Mouse (Mus musculus): ENCODE data around the gene Gpr84.
"Not testable (repeated sequence)": the region's sequence is repeated elsewhere in the genome, so short reads cannot be mapped to it uniquely, and the experiment has no call there.

The Gpr84 gene

GRCm38 (mm10) chr15:103292673-103293345, 17.6 kb downstream of the Gpr84 start:
- DNase-seq (ENCODE audit: extremely low read depth, insufficient read length, low spot score) = no peak

DNA sequence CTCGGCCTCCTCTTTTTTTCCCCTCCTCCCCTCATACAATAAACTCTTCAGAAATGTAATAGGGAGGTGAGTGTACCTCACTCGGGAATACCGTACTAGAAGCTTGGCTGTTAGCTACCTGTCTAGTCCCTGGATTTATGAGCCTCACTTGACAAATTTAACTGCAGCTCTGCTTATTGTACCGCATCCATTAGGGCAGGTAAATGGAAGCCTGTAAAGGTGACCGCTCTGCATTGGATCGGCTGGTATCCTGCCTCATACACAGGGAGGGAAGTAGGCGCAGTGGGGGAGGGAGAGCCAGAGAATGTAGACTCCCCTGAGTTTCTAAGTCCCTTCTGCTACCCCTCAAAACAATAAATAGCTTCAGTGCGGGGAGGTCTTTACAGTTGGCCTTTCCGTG, 19.6 kb downstream of the Gpr84 start:
- DNase-seq (ENCODE audit: extremely low read depth, insufficient read length, low spot score) = no peak

GRCm38 (mm10) chr15:103290417-103290816, 20.0 kb downstream of the Gpr84 start:
- no peak for DNase-seq (ENCODE audit: extremely low read depth, insufficient read length, low spot score)

DNA sequence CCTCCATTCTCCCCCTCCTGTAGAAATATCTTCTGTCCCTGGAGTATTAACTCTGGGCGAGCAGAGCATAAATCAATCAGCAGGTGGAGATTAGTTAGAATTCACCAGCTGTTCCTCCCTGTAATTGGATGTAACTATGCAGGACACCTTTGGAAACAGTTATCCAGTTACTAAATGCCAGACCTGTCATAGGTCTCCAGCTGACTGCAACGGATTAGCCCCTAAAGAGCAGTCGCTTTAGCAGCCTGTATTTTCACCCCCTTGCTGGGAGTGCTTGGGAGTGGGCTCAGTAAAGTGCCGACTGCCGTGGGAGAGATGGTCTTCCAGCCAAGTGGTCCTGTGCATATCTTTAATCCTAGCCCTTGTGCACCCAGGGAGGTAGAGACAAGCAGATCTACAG, 20.8 kb downstream of the Gpr84 start:
- no peak for DNase-seq (ENCODE audit: extremely low read depth, insufficient read length, low spot score)

DNA sequence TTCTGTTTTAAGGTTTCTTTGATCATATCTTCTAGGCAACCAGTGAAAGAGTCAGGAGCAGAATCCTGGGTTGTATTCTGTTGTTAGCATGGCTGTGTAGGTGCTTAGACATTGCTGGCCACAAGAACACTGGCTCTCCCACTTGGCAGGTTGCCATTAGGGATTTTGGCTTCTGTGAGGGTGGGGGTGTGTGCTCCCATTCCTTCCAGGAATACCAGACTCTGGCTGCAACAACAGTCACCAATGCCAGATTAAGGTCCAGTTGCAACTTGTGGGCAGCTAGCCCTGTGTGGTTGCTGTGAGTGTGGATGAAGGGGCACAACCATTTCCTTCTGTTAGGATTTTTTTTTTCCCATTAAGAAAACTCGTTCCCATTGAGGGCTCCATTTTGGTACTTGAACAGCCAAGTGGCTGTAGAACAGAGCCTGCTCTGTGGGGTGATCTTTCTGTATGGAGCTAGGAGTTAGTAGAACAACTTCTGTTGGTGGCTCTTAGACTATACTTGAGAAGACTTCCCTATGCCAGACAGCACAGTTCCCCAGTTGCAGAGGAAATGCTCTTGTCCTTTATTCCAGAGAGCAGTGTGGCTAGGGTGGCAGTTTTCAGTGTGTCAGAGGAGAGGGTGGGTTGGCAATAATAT, 24.5 kb downstream of the Gpr84 start:
- no peak for DNase-seq (ENCODE audit: extremely low read depth, insufficient read length, low spot score)

DNA sequence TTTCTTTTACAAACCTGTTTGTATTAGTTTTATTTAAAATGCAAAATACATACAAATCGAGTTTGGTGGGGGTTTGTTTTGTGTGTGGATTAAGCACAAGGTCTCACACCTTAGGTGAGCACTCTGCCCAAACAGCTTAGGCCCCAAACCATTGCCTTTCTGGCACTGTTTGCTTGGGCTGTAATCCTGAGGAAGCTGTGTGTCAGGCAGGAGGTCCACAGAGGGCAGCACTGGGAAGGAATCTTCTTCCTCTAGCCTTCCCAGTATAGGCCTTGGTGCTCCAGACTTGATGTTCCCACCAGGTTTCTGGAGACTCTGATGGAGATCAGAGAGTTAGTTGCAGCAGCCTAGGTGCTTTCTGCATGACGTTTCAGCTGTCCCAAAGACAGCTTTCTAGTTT, 25.8 kb downstream of the Gpr84 start:
- DNase-seq (ENCODE audit: extremely low read depth, insufficient read length, low spot score) = no peak

DNA sequence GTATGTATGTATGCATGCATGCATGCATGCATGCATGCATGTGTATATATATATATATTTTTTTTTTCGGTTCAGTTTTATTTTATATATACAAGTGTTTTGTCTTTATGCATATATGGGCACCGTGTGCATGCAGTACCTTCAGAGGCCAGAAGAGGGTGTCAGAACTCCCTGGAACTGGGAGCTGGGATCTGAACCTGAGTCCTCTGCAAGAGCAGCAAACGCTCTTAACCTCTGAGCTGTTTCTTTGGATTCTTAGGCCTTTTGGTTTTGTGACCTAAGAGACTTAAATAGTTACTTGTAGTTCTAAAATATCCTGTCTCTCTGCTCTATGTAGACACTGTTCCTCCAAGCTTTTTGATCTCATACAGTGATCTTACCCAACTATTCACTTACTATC, 26.3 kb downstream of the Gpr84 start:
- DNase-seq (ENCODE audit: extremely low read depth, insufficient read length, low spot score) = peak; percentile 35

DNA sequence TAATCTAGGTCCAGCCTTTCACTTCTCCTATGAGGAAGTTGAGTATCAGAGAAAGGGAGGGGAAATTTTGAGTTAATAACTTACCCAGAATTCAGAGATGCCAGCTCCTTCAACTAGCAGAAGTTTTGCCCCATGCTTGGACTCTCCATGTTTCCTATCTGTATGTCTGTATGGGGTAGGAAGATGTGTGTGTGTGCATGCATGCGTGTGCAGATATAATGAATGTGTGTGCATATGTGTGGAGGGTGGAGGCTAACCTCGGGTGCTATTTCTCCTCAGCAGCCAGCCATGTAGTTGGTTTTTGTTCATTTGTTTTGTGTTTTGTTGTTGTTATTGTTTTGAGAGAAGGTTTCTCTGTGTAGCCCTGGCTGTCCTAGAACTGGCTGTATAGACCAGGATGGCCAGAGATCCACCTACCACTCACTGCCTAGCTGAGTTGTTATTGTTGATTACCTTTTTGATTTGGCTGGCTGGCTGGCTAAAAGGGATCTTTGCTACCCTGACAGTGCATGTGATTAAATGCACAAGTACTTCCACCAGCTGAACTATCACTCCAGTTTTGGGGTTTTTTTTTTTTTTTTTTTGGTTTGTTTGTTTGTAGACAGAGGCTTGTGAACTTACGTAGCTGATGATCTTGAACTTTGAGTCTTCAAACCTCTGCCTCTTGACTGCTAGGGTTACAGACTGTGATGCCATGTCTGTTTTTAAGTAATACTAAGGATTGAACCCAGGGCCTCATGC, 28.8 kb downstream of the Gpr84 start:
- DNase-seq (ENCODE audit: extremely low read depth, insufficient read length, low spot score) = no peak

- DNase-seq (ENCODE audit: extremely low read depth, insufficient read length, low spot score) = no peak
These were observed 29.5 kb downstream of the Gpr84 start for GRCm38 (mm10) chr15:103280817-103281464.

DNA sequence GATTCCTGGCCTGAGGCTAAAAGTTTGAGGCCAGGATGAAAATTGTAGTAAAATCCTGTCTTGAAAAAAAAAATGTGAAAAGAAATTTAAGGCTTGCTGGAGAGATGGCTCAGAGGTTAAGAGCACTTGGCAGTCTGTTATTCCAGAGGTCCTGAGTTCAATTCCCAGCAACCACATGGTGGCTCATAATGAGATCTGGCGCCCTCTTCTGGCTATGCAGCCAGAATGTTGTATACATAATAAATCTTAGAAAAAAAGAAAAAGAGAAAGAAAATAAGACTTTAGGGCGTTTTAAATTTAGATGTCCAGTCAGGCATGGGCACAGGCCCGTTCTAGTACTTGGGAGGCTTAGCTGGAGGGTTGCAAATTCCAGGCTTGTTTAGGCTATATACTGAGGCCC, 30.7 kb downstream of the Gpr84 start:
- no peak for DNase-seq (ENCODE audit: extremely low read depth, insufficient read length, low spot score)

DNA sequence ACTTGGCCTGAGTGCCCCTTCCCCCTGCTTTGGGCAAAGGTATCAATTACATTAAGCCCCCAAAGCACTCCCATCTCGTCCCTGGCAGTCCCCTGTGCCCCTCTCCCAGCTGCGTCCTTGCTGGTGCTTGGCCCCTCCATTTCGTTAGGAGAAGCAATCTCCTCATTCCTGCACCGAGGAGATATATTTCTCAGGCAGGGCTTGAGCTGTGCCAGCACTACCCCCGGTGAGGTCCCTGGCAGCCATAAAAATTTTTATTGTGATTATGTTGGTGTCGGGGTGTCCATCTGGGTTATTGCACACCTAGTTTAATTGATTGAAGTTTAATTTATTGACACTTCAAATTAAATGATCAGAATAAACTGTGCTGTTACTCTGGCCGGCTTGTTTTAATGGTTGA, 32.5 kb downstream of the Gpr84 start:
- DNase-seq (ENCODE audit: extremely low read depth, insufficient read length, low spot score) = no peak

- DNase-seq (ENCODE audit: extremely low read depth, insufficient read length, low spot score) = not testable (repeated sequence)
These were observed 34.5 kb downstream of the Gpr84 start for GRCm38 (mm10) chr15:103275943-103276342.

DNA sequence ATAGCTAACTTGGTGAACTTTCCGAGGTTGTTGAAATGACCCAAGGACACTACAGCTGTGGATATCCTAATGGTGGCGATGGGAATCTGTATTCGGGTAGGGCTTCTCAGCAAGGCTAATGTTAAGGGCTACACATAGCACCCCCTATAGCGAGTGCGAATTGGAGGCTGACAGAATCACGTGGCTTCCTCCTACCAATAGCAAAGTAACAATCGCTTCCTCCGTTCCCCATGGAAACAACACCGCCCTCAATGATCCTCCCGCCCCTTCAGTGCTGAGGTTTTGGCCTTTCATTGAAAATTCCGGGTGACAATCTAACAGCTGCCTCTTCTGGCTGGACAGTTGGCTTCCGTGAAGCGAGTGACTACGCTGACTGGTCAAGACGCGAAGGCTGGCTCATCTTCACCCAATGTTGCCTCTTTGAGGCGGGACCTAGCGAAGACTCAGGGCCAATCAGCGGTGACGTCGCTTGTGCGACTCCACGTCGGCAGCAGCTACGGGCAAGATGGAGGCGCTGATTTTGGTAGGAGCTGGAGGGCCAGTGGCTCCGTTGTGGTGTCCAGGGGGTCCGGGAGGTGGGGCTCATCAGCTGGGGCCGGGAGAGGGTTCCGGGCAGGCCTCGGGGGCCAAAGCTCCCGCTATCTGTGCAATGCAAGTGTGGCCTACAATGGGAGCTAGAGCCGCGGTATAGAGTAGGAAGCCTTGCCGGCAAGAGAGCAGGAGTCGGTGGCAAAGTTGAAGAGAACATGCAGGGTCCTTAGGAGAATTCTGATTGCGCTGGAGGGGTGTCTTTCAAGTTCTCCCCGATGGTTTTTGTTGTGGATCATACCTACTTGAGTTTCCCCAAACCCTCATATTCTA, 37.8 kb downstream of the Gpr84 start, which contains the start of gene Copz1:
Copz1 (plus strand) TSS at position 296 of the 861 bp plus-strand sequence.
- DNase-seq (ENCODE audit: extremely low read depth, insufficient read length, low spot score) = peak; percentile 92

DNA sequence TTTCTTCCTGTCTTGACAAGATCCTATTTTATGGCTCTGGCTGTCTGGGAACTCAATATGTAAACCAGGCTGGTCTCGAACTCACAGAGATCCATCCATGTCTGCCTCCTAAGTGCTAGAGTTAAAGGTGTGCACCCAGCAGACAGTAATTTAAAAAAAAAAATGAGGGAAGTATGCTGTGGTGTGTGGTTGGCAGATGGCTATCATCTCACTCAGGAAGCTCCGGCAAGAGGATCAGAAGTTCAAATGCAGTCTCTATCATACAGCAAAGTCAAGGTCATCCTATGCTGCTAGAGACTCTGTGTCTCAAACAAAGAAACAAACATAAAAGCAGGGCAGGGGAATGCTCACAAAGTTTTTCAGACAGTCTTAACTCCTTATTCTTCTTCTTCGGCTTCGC, 41.5 kb downstream of the Gpr84 start:
- DNase-seq (ENCODE audit: extremely low read depth, insufficient read length, low spot score) = no peak

DNA sequence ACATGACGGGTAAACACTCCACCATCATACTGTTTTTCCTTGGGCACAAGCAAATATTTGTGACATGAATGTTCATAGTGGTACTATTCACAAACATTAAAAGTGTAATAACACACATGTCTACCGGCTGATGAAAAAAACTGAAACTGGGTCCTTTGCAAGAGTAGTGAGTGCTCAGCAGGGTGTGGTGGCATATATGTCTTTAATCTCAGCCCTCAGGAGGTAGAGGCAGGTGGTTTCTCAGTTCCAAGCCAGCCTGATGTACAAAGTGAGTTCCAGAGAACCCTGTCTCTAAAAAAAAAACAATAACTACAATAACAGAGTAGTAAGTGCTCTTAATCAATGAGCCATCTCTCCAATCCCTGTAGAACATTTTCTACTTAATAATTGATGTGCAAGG, 45.6 kb downstream of the Gpr84 start:
- DNase-seq (ENCODE audit: extremely low read depth, insufficient read length, low spot score) = no peak

- no peak for DNase-seq (ENCODE audit: extremely low read depth, insufficient read length, low spot score)
These were observed 50.4 kb downstream of the Gpr84 start for GRCm38 (mm10) chr15:103259989-103260388.

DNA sequence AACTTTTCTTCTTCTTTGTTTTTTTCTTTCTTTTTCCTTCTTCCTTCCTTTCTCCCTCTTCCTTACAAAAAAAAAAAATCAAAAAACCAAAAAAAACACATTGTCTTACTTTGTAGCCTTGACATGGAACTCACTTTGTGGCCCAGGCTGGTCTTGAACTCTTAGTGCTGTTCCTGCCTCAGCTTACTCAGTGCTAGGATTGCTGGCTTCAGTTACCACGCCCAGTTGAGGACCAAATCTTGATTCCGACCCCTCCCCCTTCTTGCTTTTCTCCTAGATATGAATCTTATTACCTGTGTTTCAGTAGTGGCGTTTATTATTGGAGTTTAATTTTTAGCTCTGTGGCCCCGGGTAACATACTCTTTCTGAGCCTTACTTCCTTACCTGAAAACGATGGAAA, 51.2 kb downstream of the Gpr84 start:
- DNase-seq (ENCODE audit: extremely low read depth, insufficient read length, low spot score) = no peak

Data from 3134 (cell line).